Mouse (Mus musculus) G1E (cell line): ENCODE measurements around the gene Itfg1. TPM values are rescaled to one million over a fixed set of nuclear protein-coding genes. Genes with fewer than 3 reads are reported as not detected.
"Not testable (repeated sequence)": the region's sequence is repeated elsewhere in the genome, so short reads cannot be mapped to it uniquely, and the experiment has no call there.

Source experiments
- ATAC-seq: 2 replicates; pipeline ENCODE4 v1.8.0; 2016; ENCODE audit warnings: mild to moderate bottlenecking; ENCODE audit not compliant: insufficient number of reproducible peaks, poor library complexity, low FRiP score, severe bottlenecking; ENCODE audit errors: extremely low read depth
- DNase-seq: peaks from one replicate; pipeline ENCODE4 v3.0.0; 2012; ENCODE audit warnings: low spot score
- H3K27me3 ChIP-seq: 2 replicates; pipeline ENCODE4 v1.6.1; 2012; ENCODE audit warnings: mild to moderate bottlenecking, low read length, inconsistent platforms; ENCODE audit not compliant: insufficient read depth
- H3K36me3 ChIP-seq: replicated peaks from 2 replicates; pipeline ENCODE3; 2012; ENCODE audit warnings: mild to moderate bottlenecking, inconsistent platforms
- H3K4me1 ChIP-seq: 2 replicates; pipeline ENCODE4 v1.6.1; 2012; ENCODE audit warnings: low read depth, low read length, inconsistent platforms, mixed read lengths; ENCODE audit not compliant: insufficient read depth
- H3K4me3 ChIP-seq: 2 replicates; pipeline ENCODE4 v1.5.1; 2012; ENCODE audit warnings: low read depth, mild to moderate bottlenecking, inconsistent platforms, low read length, moderate library complexity, mixed read lengths
- H3K9me3 ChIP-seq: replicated peaks from 2 replicates; pipeline ENCODE4 v1.6.1; 2012; ENCODE audit warnings: inconsistent platforms
- CTCF ChIP-seq: IDR thresholded peaks from 2 replicates; pipeline ENCODE4 v1.5.1; 2012; ENCODE audit warnings: low read depth, low read length, inconsistent platforms, mixed read lengths
- GATA1 ChIP-seq: IDR thresholded peaks from 2 replicates; pipeline ENCODE4 v1.6.1; 2012; ENCODE audit warnings: borderline replicate concordance, low read length, inconsistent platforms, mixed read lengths
- GATA2 ChIP-seq: IDR thresholded peaks from 2 replicates; pipeline ENCODE4 v1.6.1; 2012; ENCODE audit warnings: low read depth, low read length, inconsistent platforms, borderline replicate concordance
- POLR2AphosphoS5 ChIP-seq: IDR thresholded peaks from 2 replicates; pipeline ENCODE4 v1.6.1; 2012; ENCODE audit warnings: low read depth, low read length, inconsistent platforms; ENCODE audit not compliant: insufficient replicate concordance
- TAL1 ChIP-seq: conservative IDR thresholded peaks from 2 replicates; pipeline ENCODE4 v1.6.1; 2012; ENCODE audit warnings: low read depth, low read length, inconsistent platforms, mixed read lengths
- polyA plus RNA-seq: library from polyadenylated mRNA; stranded (reverse); fragments of >175 nt; gene quantifications from 2 replicates; pipeline ENCODE4 v1.2.3, GENCODE M21; 2012
- total RNA-seq, 2 experiments: library from RNA; stranded (forward) in 1 of 2; stranded (reverse) in 1 of 2; fragments of 200-1000 nt in 1 of 2; fragments of >200 nt in 1 of 2; fragmentation: Nextera tagmentation in 1 of 2; gene quantifications; 2 replicates each; pipeline ENCODE4 v1.2.3; 2014 to 2017

Gene Itfg1
- total and polyA plus RNA-seq, 3 experiments = 5.3 to 38.8 (median 37.5) TPM

DNA sequence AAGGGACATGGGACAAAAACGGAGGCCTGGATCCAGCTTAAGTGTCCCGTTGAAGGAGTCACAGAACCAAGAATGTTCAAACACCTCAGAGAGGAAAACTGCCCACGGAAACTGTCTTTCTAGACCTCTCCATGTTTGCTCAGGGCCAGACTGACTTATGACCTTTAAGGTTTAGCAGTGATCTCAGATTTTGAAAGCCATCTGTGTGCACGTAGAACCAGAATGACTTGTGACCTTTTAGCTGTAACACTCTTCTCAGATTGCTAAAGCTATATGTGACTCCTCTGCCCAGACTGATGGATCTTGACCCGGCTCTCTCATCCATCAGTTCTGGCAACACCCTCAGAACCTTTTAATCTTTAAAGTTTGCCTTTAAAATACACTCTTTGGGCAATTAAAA lies 19.9 kb upstream of the Itfg1 start:
- no peak for ATAC-seq
- Histone ChIP-seq H3K27me3 (no peaks in the 10 kb centered on the region), H3K4me1 (peaks cover 5% of the 10 kb centered on the region), H3K4me3 (no peak overlapping the region), H3K36me3 (peaks cover 14% of the 10 kb centered on the region), H3K9me3 (no peaks in the 10 kb centered on the region)
- DNase-seq = no peak
- TF ChIP-seq POLR2AphosphoS5 = no peak
- TF ChIP-seq GATA1 = no peak
- no peak for TF ChIP-seq CTCF
- no peak for TF ChIP-seq TAL1
- no peak for TF ChIP-seq GATA2

GRCm38 (mm10) chr8:85857227-85857896 lies 16.6 kb upstream of the Itfg1 start:
- ATAC-seq, H3K27me3 ChIP-seq, H3K4me3 ChIP-seq, DNase-seq, H3K9me3 ChIP-seq: not testable (repeated sequence)
- Histone ChIP-seq H3K4me1 (peaks cover 17% of the 10 kb centered on the region), H3K36me3 (peaks cover 32% of the 10 kb centered on the region)

- Histone ChIP-seq H3K4me3 (no peak overlapping the region), H3K9me3 (no peaks in the 10 kb centered on the region), H3K36me3 (peaks cover 45% of the 10 kb centered on the region), H3K4me1 (peaks cover 17% of the 10 kb centered on the region), H3K27me3 (no peaks in the 10 kb centered on the region)
- no peak for DNase-seq
- no peak for TF ChIP-seq POLR2AphosphoS5
- no peak for TF ChIP-seq GATA2
- no peak for TF ChIP-seq CTCF
- no peak for TF ChIP-seq GATA1
- no peak for TF ChIP-seq TAL1
- ATAC-seq = no peak
Observed at GRCm38 (mm10) chr8:85854220-85855123, 13.8 kb upstream of the Itfg1 start.

- no peak for TF ChIP-seq GATA2
- no peak for TF ChIP-seq CTCF
- no peak for TF ChIP-seq TAL1
- no peak for TF ChIP-seq GATA1
- no peak for TF ChIP-seq POLR2AphosphoS5
- peaks cover 23% of the 10 kb centered on the region for H3K36me3 ChIP-seq
- no peaks in the 10 kb centered on the region for H3K27me3 ChIP-seq
- H3K4me1 ChIP-seq = peaks cover 13% of the 10 kb centered on the region; the same call in 1 of the 2 replicates
- DNase-seq = no peak
- no peak overlapping the region for H3K4me3 ChIP-seq
- no peaks in the 10 kb centered on the region for H3K9me3 ChIP-seq
- no peak for ATAC-seq
Observed at GRCm38 (mm10) chr8:85845887-85846286, 5.2 kb upstream of the Itfg1 start.

GRCm38 (mm10) chr8:85841489-85841795 lies 721 bp upstream of the Itfg1 start:
- peak; percentile 5 for DNase-seq
- peaks cover 19% of the 10 kb centered on the region for H3K4me1 ChIP-seq
- TF ChIP-seq TAL1 (no peak), POLR2AphosphoS5 (no peak), GATA1 (no peak), CTCF (no peak), GATA2 (no peak)
- H3K36me3 ChIP-seq = peaks cover 10% of the 10 kb centered on the region
- no peaks in the 10 kb centered on the region for H3K9me3 ChIP-seq
- H3K27me3 ChIP-seq = no peaks in the 10 kb centered on the region
- peak overlapping the region; percentile 96 for H3K4me3 ChIP-seq
- ATAC-seq = no peak

DNA sequence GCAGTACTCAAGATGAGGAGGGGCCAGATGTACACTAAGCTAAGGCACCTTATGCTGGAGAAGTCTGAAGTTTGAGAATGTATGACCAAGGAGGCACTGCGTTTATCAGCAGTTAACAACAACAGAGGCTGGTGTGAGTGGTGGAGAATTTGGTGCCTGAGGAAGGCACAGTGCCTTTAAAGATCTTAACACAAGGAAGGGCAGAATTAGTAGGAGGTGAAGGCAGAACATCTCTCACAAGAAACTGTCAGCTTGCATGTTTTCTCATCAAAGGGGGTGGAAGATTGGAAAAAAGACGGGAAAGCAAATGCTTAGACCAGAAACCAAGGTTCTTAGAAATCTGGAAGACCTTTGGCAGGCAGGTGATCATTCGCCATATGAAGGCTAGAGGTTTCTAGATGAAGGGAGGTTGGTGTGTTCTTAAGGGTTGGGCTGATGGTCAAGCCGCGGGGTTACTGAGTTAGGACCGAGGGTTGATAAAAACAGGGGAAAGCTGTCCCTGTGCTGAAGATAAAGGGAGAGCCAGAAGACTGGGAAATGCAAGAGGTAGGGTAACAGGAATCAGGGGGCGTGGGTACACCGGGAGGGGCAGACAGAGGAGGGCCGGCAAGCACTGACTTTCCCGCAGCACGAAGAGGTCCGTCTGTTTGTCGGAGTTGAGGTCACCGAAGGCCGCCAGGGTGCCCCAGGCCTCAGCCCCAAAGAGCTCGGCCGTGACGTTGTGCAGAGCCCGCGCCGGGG lies 635 bp downstream of the Itfg1 start:
- Histone ChIP-seq H3K4me3 (peak overlapping the region; percentile 96), H3K9me3 (no peaks in the 10 kb centered on the region), H3K36me3 (peaks cover 17% of the 10 kb centered on the region), H3K4me1 (peaks cover 15% of the 10 kb centered on the region), H3K27me3 (no peaks in the 10 kb centered on the region)
- TF ChIP-seq TAL1 (no peak), GATA1 (no peak), CTCF (no peak), GATA2 (no peak), POLR2AphosphoS5 (no peak)
- DNase-seq = peak; percentile 4
- ATAC-seq = peak; percentile 16; the same call in 1 of the 2 replicates
